Mouse (Mus musculus): ENCODE data around the gene Wdr82.

- TF ChIP-seq MAFK (IDR thresholded peaks at IDR 0.05; ENCODE audit: insufficient read depth, low read depth, low read length) (no peak), CHD2 (IDR thresholded peaks at IDR 0.05; ENCODE audit: low read depth, low read length) (no peak), ZC3H11A (IDR thresholded peaks at IDR 0.05; ENCODE audit: borderline replicate concordance, low read depth, low read length) (no peak), HCFC1 (IDR thresholded peaks at IDR 0.05; ENCODE audit: borderline replicate concordance, insufficient read depth, low read length) (no peak), ZNF384 (IDR thresholded peaks at IDR 0.05; ENCODE audit: low read depth, low read length) (no peak)
Observed at GRCm38 (mm10) chr9:106208181-106208580, 37.5 kb downstream of the Wdr82 start.

Data from ES-E14 (cell line).